Mouse (Mus musculus): ENCODE measurements around the gene 3110009E18Rik. TPM values are rescaled to one million over a fixed set of nuclear protein-coding genes. Genes with fewer than 3 reads are reported as not detected.

Gene 3110009E18Rik
- polyA plus RNA-seq, 1 experiment = 5.1 TPM

GRCm38 (mm10) chr1:120105556-120105959 lies 15.4 kb upstream of the 3110009E18Rik start:
- TF ChIP-seq CTCF (conservative IDR thresholded peaks at IDR 0.05; ENCODE audit: insufficient read depth, insufficient read length, low read depth, low read length) (peak; percentile 33), POLR2A (IDR thresholded peaks at IDR 0.05; ENCODE audit: low read depth, low read length) (no peak)
- DNase-seq = peak; percentile 74
- Histone ChIP-seq H3K27ac (ENCODE audit: insufficient read depth, low read depth, low read length) (no peak overlapping the region), H3K4me1 (ENCODE audit: control insufficient read depth, insufficient read depth, low read length) (peaks cover 10% of the 10 kb centered on the region; the same call in 1 of the 2 replicates), H3K27me3 (replicated peaks; ENCODE audit: control insufficient read depth, insufficient read depth, low read length) (no peaks in the 10 kb centered on the region), H3K36me3 (ENCODE audit: control insufficient read depth, insufficient read depth, low read length) (no peaks in the 10 kb centered on the region), H3K4me3 (ENCODE audit: insufficient read depth, low read depth, low read length) (no peak overlapping the region)
- 22% methylated on average over 5 of the region's 5 CpGs for WGBS

GRCm38 (mm10) chr1:120109741-120110432 lies 11.1 kb upstream of the 3110009E18Rik start:
- peaks cover 26% of the 10 kb centered on the region for H3K4me1 ChIP-seq (ENCODE audit: control insufficient read depth, insufficient read depth, low read length)
- peaks cover 7% of the 10 kb centered on the region for H3K36me3 ChIP-seq (ENCODE audit: control insufficient read depth, insufficient read depth, low read length)
- no peaks in the 10 kb centered on the region for H3K27me3 ChIP-seq (replicated peaks; ENCODE audit: control insufficient read depth, insufficient read depth, low read length)
- DNase-seq = peak; percentile 91
- H3K4me3 ChIP-seq (ENCODE audit: insufficient read depth, low read depth, low read length) = no peak overlapping the region
- 56% methylated on average over 19 of the region's 19 CpGs for whole genome bisulfite sequencing
- no peak for TF ChIP-seq POLR2A (IDR thresholded peaks at IDR 0.05; ENCODE audit: low read depth, low read length)
- no peak for TF ChIP-seq CTCF (conservative IDR thresholded peaks at IDR 0.05; ENCODE audit: insufficient read depth, insufficient read length, low read depth, low read length)
- peak overlapping the region; percentile 91 for H3K27ac ChIP-seq (ENCODE audit: insufficient read depth, low read depth, low read length)

- no peak for TF ChIP-seq CTCF (conservative IDR thresholded peaks at IDR 0.05; ENCODE audit: insufficient read depth, insufficient read length, low read depth, low read length)
- TF ChIP-seq POLR2A (IDR thresholded peaks at IDR 0.05; ENCODE audit: low read depth, low read length) = no peak
- no peak overlapping the region for H3K4me3 ChIP-seq (ENCODE audit: insufficient read depth, low read depth, low read length)
- H3K27me3 ChIP-seq (replicated peaks; ENCODE audit: control insufficient read depth, insufficient read depth, low read length) = no peaks in the 10 kb centered on the region
- H3K4me1 ChIP-seq (ENCODE audit: control insufficient read depth, insufficient read depth, low read length) = peaks cover 32% of the 10 kb centered on the region
- DNase-seq = peak; percentile 57
- peak overlapping the region; percentile 91 for H3K27ac ChIP-seq (ENCODE audit: insufficient read depth, low read depth, low read length)
- WGBS = 52% methylated on average over 8 of the region's 8 CpGs
- H3K36me3 ChIP-seq (ENCODE audit: control insufficient read depth, insufficient read depth, low read length) = peaks cover 10% of the 10 kb centered on the region
Observed at GRCm38 (mm10) chr1:120111766-120112165, 9.2 kb upstream of the 3110009E18Rik start.

GRCm38 (mm10) chr1:120112251-120113187 lies 8.5 kb upstream of the 3110009E18Rik start:
- WGBS = 76% methylated on average over 12 of the region's 12 CpGs
- Histone ChIP-seq H3K27ac (ENCODE audit: insufficient read depth, low read depth, low read length) (peak overlapping the region; percentile 73), H3K27me3 (replicated peaks; ENCODE audit: control insufficient read depth, insufficient read depth, low read length) (no peaks in the 10 kb centered on the region), H3K4me1 (ENCODE audit: control insufficient read depth, insufficient read depth, low read length) (peaks cover 35% of the 10 kb centered on the region), H3K36me3 (ENCODE audit: control insufficient read depth, insufficient read depth, low read length) (peaks cover 10% of the 10 kb centered on the region), H3K4me3 (ENCODE audit: insufficient read depth, low read depth, low read length) (no peak overlapping the region)
- TF ChIP-seq POLR2A (IDR thresholded peaks at IDR 0.05; ENCODE audit: low read depth, low read length) (no peak), CTCF (conservative IDR thresholded peaks at IDR 0.05; ENCODE audit: insufficient read depth, insufficient read length, low read depth, low read length) (no peak)
- no peak for DNase-seq

GRCm38 (mm10) chr1:120115671-120116081 lies 5.3 kb upstream of the 3110009E18Rik start:
- Histone ChIP-seq H3K27ac (ENCODE audit: insufficient read depth, low read depth, low read length) (peak overlapping the region; percentile 50; the same call in 1 of the 2 replicates), H3K36me3 (ENCODE audit: control insufficient read depth, insufficient read depth, low read length) (peaks cover 10% of the 10 kb centered on the region), H3K4me3 (ENCODE audit: insufficient read depth, low read depth, low read length) (no peak overlapping the region), H3K27me3 (replicated peaks; ENCODE audit: control insufficient read depth, insufficient read depth, low read length) (no peaks in the 10 kb centered on the region), H3K4me1 (ENCODE audit: control insufficient read depth, insufficient read depth, low read length) (peaks cover 42% of the 10 kb centered on the region)
- WGBS = 68% methylated on average over 9 of the region's 9 CpGs
- no peak for TF ChIP-seq CTCF (conservative IDR thresholded peaks at IDR 0.05; ENCODE audit: insufficient read depth, insufficient read length, low read depth, low read length)
- TF ChIP-seq POLR2A (IDR thresholded peaks at IDR 0.05; ENCODE audit: low read depth, low read length) = no peak
- peak; percentile 92 for DNase-seq

GRCm38 (mm10) chr1:120116106-120116505 lies 4.9 kb upstream of the 3110009E18Rik start:
- 45% methylated on average over 11 of the region's 11 CpGs for WGBS

More at GRCm38 (mm10) chr1:120116106-120116505, 4.9 kb upstream of the 3110009E18Rik start:
- peak overlapping the region; percentile 63; the same call in 1 of the 2 replicates for H3K27ac ChIP-seq (ENCODE audit: insufficient read depth, low read depth, low read length)
- H3K27me3 ChIP-seq (replicated peaks; ENCODE audit: control insufficient read depth, insufficient read depth, low read length) = no peaks in the 10 kb centered on the region
- TF ChIP-seq POLR2A (IDR thresholded peaks at IDR 0.05; ENCODE audit: low read depth, low read length) (no peak), CTCF (conservative IDR thresholded peaks at IDR 0.05; ENCODE audit: insufficient read depth, insufficient read length, low read depth, low read length) (no peak)
- no peak overlapping the region for H3K4me3 ChIP-seq (ENCODE audit: insufficient read depth, low read depth, low read length)
- peak; percentile 92 for DNase-seq
- peaks cover 10% of the 10 kb centered on the region for H3K36me3 ChIP-seq (ENCODE audit: control insufficient read depth, insufficient read depth, low read length)
- H3K4me1 ChIP-seq (ENCODE audit: control insufficient read depth, insufficient read depth, low read length) = peaks cover 38% of the 10 kb centered on the region
